Mouse (Mus musculus) retina, postnatal 7 days (tissue): ENCODE measurements around the gene Serpinb9c.
"Not testable (repeated sequence)": the region's sequence is repeated elsewhere in the genome, so short reads cannot be mapped to it uniquely, and the experiment has no call there.

Experiments
- DNase-seq: peaks from one replicate; pipeline ENCODE4 v3.0.0-alpha.2; 2012; ENCODE audit warnings: low read depth, low spot score

Gene Serpinb9c

GRCm38 (mm10) chr13:33159642-33160041, at the start of gene Serpinb9c:
Gene Serpinb9c (minus strand): TSS chr13:33159742.
- DNase-seq = no peak

DNA sequence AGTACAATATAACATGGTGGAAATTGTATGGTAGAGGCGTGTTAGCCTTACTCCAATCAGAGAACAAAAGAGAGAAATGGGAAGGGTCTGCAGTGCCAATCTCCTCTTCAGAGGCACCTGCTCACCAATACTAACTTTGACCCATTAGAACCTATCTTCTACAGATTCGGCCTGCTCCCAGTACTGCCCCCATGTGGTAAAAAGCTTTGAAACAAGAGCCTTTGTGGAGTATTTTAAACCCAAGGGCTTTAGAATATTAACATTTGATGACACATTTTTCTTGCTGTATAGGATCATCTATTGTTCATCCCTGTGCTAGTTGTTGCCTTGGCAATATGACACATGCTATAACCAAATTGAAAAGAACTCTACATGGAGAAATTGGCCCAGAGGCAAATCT, 40.2 kb upstream of the Serpinb9c start:
- DNase-seq = no peak

DNA sequence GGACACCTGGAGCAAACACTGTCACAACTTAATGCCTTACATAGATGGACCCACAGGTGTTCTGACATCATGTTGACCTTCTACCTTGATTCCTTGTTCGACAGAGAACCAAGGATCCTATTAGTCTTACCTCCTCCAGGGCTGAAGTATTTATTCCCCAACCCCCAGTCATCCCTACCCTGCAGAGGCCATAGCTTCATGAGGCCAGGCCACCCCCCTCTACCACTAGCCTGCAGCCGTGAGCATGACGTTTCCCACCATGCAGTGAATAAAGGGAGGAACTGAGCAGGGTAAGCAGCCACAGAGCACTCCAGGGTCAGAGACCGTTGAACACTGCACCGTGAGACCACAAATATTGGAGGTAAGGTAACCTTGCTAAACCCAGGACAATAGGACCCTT, 33.1 kb upstream of the Serpinb9c start, which contains the start of gene Serpinb9d:
TSS of gene Serpinb9d (plus strand) at position 301 of the 400 bp plus-strand sequence.
- no peak for DNase-seq

- DNase-seq = not testable (repeated sequence)
Measured at GRCm38 (mm10) chr13:33190486-33190885, 30.9 kb upstream of the Serpinb9c start.

DNA sequence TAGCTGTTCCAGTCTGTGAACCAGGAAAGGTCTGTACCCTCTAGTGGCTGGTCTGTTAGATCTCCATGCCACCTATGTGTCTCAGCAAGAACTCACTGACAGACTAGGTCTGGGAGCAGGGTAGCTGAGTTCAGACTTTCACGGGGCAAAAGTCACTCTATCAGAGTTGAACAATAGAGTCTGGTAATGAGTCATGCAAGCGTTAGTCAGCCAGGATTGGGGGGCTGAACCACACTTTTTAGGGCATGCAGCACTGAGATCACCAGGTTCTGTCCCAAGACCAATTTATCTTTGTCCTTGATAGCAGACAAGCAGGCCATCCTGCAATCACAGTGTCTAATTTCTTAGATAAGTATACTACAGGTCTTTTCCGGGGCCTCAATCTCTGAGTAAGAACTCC, 18.1 kb downstream of the Serpinb9c start:
- DNase-seq = no peak

- no peak for DNase-seq
Measured at GRCm38 (mm10) chr13:33137717-33138116, 21.8 kb downstream of the Serpinb9c start.

- DNase-seq = no peak
Measured at GRCm38 (mm10) chr13:33113054-33113453, 46.5 kb downstream of the Serpinb9c start.

DNA sequence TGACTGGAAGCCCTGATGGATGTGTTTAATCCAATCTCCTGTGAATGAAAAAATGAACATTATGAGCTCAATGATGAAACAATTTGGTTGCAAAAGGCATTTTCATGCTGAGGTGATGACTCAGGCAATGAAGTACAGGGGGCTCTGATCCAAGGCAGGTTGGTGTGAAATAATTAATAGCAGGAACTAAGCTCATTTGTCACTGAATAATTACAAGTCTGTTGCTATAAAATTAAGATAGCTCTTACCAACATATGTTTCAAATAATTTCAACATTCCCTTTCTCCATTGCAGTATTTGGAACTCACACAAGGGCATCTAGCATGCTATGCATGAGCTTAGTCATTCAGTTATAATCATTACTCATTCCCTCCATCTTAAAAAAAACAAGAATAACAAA, 53.9 kb downstream of the Serpinb9c start:
- DNase-seq = no peak
